Mouse (Mus musculus) neural tube, embryonic 13.5 days (tissue): ENCODE data around the gene Pmch. TPM values are rescaled to one million over a fixed set of nuclear protein-coding genes. Genes with fewer than 3 reads are reported as not detected.

ENCODE experiments used
- polyA plus RNA-seq: library from polyadenylated mRNA; unstranded; fragments of >200 nt; fragmentation: Nextera tagmentation; extraction: Ambion mirVana; gene quantifications from 2 replicates; pipeline ENCODE4 v1.2.1, GENCODE M21; 2015

Pmch gene
- polyA plus RNA-seq, 1 experiment from 2014 or later, result 0.56 TPM

Other genes with a start within 250 kb of the Pmch start
- gene Igf1, start 232.8 kb upstream of the Pmch start, polyA plus RNA-seq, result 19.9 and 25.7 TPM in 2 replicates
- gene Parpbp, start 55.9 kb downstream of the Pmch start, polyA plus RNA-seq, result 2.3 and 3.2 TPM in 2 replicates
- 29.6 and 33.9 TPM in 2 replicates for gene Nup37, start 55.9 kb downstream of the Pmch start, polyA plus RNA-seq
- gene Washc3, start 110.0 kb downstream of the Pmch start, polyA plus RNA-seq, result 41.7 and 46.9 TPM in 2 replicates